ENCODE assay signal across 7 mouse cellular contexts in the genomic region with DNA sequence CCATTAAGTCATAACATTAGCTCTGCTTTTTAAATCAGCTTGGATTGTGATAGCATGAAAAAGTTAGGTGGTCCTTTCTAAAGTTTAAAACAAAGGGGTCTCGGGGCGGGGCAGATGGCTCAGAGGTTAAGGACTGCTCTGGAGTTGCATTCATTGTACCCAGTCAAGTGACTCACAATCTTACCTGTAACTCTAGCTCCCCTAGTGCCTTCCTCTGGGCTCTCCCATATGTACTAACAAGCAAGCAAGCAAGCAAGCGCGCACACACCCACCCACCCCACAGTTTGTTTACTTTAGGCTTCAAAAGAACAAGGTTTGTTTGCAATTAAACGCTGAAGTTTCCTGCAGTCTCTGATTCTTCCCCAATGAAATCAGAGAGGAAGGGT.
A peak's percentile ranks its signal among the peaks of the same experiment; 100 is the strongest.
DNase-seq lines count a peak whose midpoint lies in the region; ATAC-seq and TF ChIP-seq lines count a peak whose summit lies in the region.

No protein-coding gene starts in this region.

- H3K27me3 ChIP-seq in embryonic facial prominence, embryonic 11.5 days (ENCODE audit: control insufficient read depth, insufficient read depth, low read length), result no peaks in the 10 kb centered on the region
- 0 out of 2 replicates have a peak, but pooled peaks cover 5% of the 10 kb centered on the region for H3K27me3 ChIP-seq in intestine, postnatal 0 days (replicated peaks; ENCODE audit: control insufficient read depth, insufficient read depth, low read length)
- peaks cover 4% of the 10 kb centered on the region; the same call in 1 of the 2 replicates for H3K27me3 ChIP-seq in midbrain, embryonic 14.5 days (ENCODE audit: control insufficient read depth, insufficient read depth, low read length)

- no peak overlapping the region for H3K27ac ChIP-seq in embryonic facial prominence, embryonic 11.5 days (replicated peaks; ENCODE audit: low read depth, low read length)
- H3K27ac ChIP-seq in intestine, postnatal 0 days (ENCODE audit: low read depth, low read length), result no peak overlapping the region
- H3K27ac ChIP-seq in midbrain, embryonic 14.5 days (replicated peaks; ENCODE audit: low read depth, low read length), result no peak overlapping the region

- H3K4me2 ChIP-seq in embryonic facial prominence, embryonic 11.5 days (ENCODE audit: low read depth, low read length), result peak overlapping the region; percentile 81
- peak overlapping the region; percentile 76 for H3K4me2 ChIP-seq in intestine, postnatal 0 days (replicated peaks; ENCODE audit: low read depth)
- peak overlapping the region; percentile 85 for H3K4me2 ChIP-seq in midbrain, embryonic 14.5 days (ENCODE audit: low read length)

- no peaks in the 10 kb centered on the region for H3K9me3 ChIP-seq in embryonic facial prominence, embryonic 11.5 days (replicated peaks; ENCODE audit: control insufficient read depth, low read length)
- no peaks in the 10 kb centered on the region for H3K9me3 ChIP-seq in intestine, postnatal 0 days (ENCODE audit: control insufficient read depth)
- peaks cover 5% of the 10 kb centered on the region; the same call in 1 of the 2 replicates for H3K9me3 ChIP-seq in midbrain, embryonic 14.5 days (ENCODE audit: control insufficient read depth, low read length)

- no peaks in the 10 kb centered on the region; the same call in 1 of the 2 replicates for H3K4me1 ChIP-seq in embryonic facial prominence, embryonic 11.5 days (ENCODE audit: control insufficient read depth, insufficient read depth, low read length)
- no peaks in the 10 kb centered on the region for H3K4me1 ChIP-seq in intestine, postnatal 0 days (replicated peaks; ENCODE audit: control insufficient read depth, insufficient read depth, low read length)
- H3K4me1 ChIP-seq in midbrain, embryonic 14.5 days (ENCODE audit: control insufficient read depth, insufficient read depth, low read length), result peaks cover 13% of the 10 kb centered on the region

- peak; percentile 65 for TF ChIP-seq CTCF in intestine, postnatal 0 days (IDR thresholded peaks at IDR 0.05; ENCODE audit: low read depth)

- intact Hi-C loops in gastrocnemius, postnatal 36 days (cut with DNase I), result no loop called here

- DNase-seq in right cerebral cortex, postnatal 25 days, result peak; percentile 4
- no peak for DNase-seq in right cerebral cortex, adult 18-20 months
- DNase-seq in embryonic facial prominence, embryonic 11.5 days (ENCODE audit: low spot score), result peak; percentile 52
- peak; percentile 59 for DNase-seq in midbrain, embryonic 14.5 days
- no peak for DNase-seq in adrenal gland, postnatal 10 days
- no peak for DNase-seq in gastrocnemius, postnatal 36 days

- WGBS in embryonic facial prominence, embryonic 11.5 days, result 1% methylated on average over 5 of the region's 5 CpGs
- 3% methylated on average over 5 of the region's 5 CpGs for WGBS in intestine, postnatal 0 days
- under 1% methylated on average over 5 of the region's 5 CpGs for WGBS in midbrain, embryonic 14.5 days

- no peak overlapping the region for H3K9ac ChIP-seq in embryonic facial prominence, embryonic 11.5 days (replicated peaks; ENCODE audit: low read length)
- no peak overlapping the region for H3K9ac ChIP-seq in intestine, postnatal 0 days (ENCODE audit: low read depth, low read length)
- H3K9ac ChIP-seq in midbrain, embryonic 14.5 days (replicated peaks; ENCODE audit: low read length), result 0 out of 2 replicates have a peak overlapping the region, but pooled peaks have one; percentile 34

- peak; percentile 76; the same call in 1 of the 2 replicates for ATAC-seq in embryonic facial prominence, embryonic 11.5 days (replicated peaks; ENCODE audit: insufficient number of reproducible peaks, low FRiP score, low TSS enrichment, low read depth)
- peak; percentile 77 for ATAC-seq in intestine, postnatal 0 days
- ATAC-seq in midbrain, embryonic 14.5 days (ENCODE audit: low FRiP score, low TSS enrichment), result peak; percentile 76

- H3K36me3 ChIP-seq in embryonic facial prominence, embryonic 11.5 days (replicated peaks; ENCODE audit: control insufficient read depth, insufficient read depth, low read depth, low read length), result no peaks in the 10 kb centered on the region
- H3K36me3 ChIP-seq in intestine, postnatal 0 days (ENCODE audit: control insufficient read depth, insufficient read depth), result no peaks in the 10 kb centered on the region
- no peaks in the 10 kb centered on the region for H3K36me3 ChIP-seq in midbrain, embryonic 14.5 days (ENCODE audit: control insufficient read depth, insufficient read depth, low read length)

- H3K4me3 ChIP-seq in embryonic facial prominence, embryonic 11.5 days (ENCODE audit: low read depth, low read length), result peak overlapping the region; percentile 34
- H3K4me3 ChIP-seq in intestine, postnatal 0 days (ENCODE audit: low read depth, low read length), result peak overlapping the region; percentile 33
- peak overlapping the region; percentile 37 for H3K4me3 ChIP-seq in midbrain, embryonic 14.5 days (replicated peaks; ENCODE audit: low read depth, low read length)

Comparison
In these comparisons a context has a peak if more than half of its experiments do, and no peak if none do; other contexts are left out.
1. DNase-seq: peak in right cerebral cortex, postnatal 25 days (single experiment), embryonic facial prominence, embryonic 11.5 days (single experiment) and midbrain, embryonic 14.5 days (single experiment); none in right cerebral cortex, adult 18-20 months (single experiment), adrenal gland, postnatal 10 days (single experiment) and gastrocnemius, postnatal 36 days (0 of 2).
2. Peak in every context shown above with its lines, with median percentiles within 50 percentile points of each other: ATAC-seq, H3K4me2 ChIP-seq and H3K4me3 ChIP-seq.